Comparison of ENCODE assay signal across 42 mouse cellular contexts in genomic region chr9:46330586-46330895, GRCm38 (mm10). TPM values are rescaled to one million over a fixed set of nuclear protein-coding genes. Genes with fewer than 3 reads are reported as not detected.
DNase-seq lines count a peak whose midpoint lies in the region; ATAC-seq and TF ChIP-seq lines count a peak whose summit lies in the region.
"Had no signal": no experiment of that assay in that cellular context is flagged by ENCODE, and none has a peak within 500 bp of the region (broad histone marks: within the 10 kb centered on the region; RNA-seq: fewer than 3 reads in every experiment).

No protein-coding gene starts in this region.

- no peak for TF ChIP-seq EP300 in heart, adult 2 months (IDR thresholded peaks at IDR 0.05; ENCODE audit: insufficient read depth, low read depth, low read length)
- TF ChIP-seq EP300 in liver, postnatal 0 days (IDR thresholded peaks at IDR 0.05; ENCODE audit: low read depth): no peak

- no peak overlapping the region for H3K4me3 ChIP-seq in heart, embryonic 11.5 days (ENCODE audit: low read depth, low read length)
- H3K4me3 ChIP-seq in heart, adult 2 months: no peak overlapping the region
- H3K4me3 ChIP-seq in liver, embryonic 12.5 days: no peak overlapping the region
- H3K4me3 ChIP-seq in liver, postnatal 0 days (ENCODE audit: low read depth, low read length): no peak overlapping the region
- peak overlapping the region; percentile 2 to 16; a peak in 3 of 4 replicates for H3K4me3 ChIP-seq in ES-E14 (ENCODE audit: insufficient read depth in 1 of 2, low read depth in 1 of 2, low read length in 2 of 2, poor library complexity in 1 of 2, severe bottlenecking in 1 of 2)
- no peak overlapping the region for H3K4me3 ChIP-seq in forebrain, embryonic 14.5 days (ENCODE audit: low read depth, low read length)
- H3K4me3 ChIP-seq: embryonic facial prominence, embryonic 10.5 days; embryonic facial prominence, embryonic 15.5 days; forebrain, embryonic 15.5 days; intestine, embryonic 15.5 days; liver, embryonic 15.5 days; lung, embryonic 15.5 days; stomach, embryonic 15.5 days had no signal

- TF ChIP-seq CTCF in heart, adult 2 months (IDR thresholded peaks at IDR 0.05): no peak
- TF ChIP-seq CTCF in liver, postnatal 0 days (IDR thresholded peaks at IDR 0.05; ENCODE audit: low read depth): no peak

- intact Hi-C loops in heart, adult 2 months (cut with DNase I): no loop called here

- H3K4me1 ChIP-seq in heart, embryonic 11.5 days (ENCODE audit: control insufficient read depth, insufficient read depth, low read length): peaks cover 5% of the 10 kb centered on the region
- H3K4me1 ChIP-seq in heart, adult 2 months (ENCODE audit: control insufficient read depth, insufficient read depth, low read length): no peaks in the 10 kb centered on the region
- peaks cover 16% of the 10 kb centered on the region for H3K4me1 ChIP-seq in liver, embryonic 12.5 days
- peaks cover 7% of the 10 kb centered on the region for H3K4me1 ChIP-seq in liver, postnatal 0 days (ENCODE audit: insufficient read depth)
- H3K4me1 ChIP-seq in ES-E14 (ENCODE audit: control insufficient read depth in 2 of 2, insufficient read depth in 2 of 2, low read length in 2 of 2, poor library complexity in 1 of 2): peaks cover 4 to 17% of the 10 kb centered on the region in 2 experiments; a peak in 2 of 4 replicates
- peaks cover 14% of the 10 kb centered on the region; the same call in 1 of the 2 replicates for H3K4me1 ChIP-seq in forebrain, embryonic 14.5 days (ENCODE audit: control insufficient read depth, insufficient read depth, low read length)

- no peaks in the 10 kb centered on the region for H3K79me2 ChIP-seq in heart, adult 2 months (replicated peaks; ENCODE audit: control insufficient read depth, insufficient read depth, low read length)

- 31% methylated on average over 6 of the region's 6 CpGs for WGBS in heart, embryonic 11.5 days (ENCODE audit: insufficient replicate concordance)
- 46% methylated on average over 6 of the region's 6 CpGs for WGBS in heart, adult 2 months
- WGBS in liver, embryonic 12.5 days (ENCODE audit: insufficient replicate concordance): 25% methylated on average over 6 of the region's 6 CpGs
- WGBS in liver, postnatal 0 days (ENCODE audit: insufficient replicate concordance): 44% methylated on average over 6 of the region's 6 CpGs
- WGBS in forebrain, embryonic 14.5 days: 56% methylated on average over 6 of the region's 6 CpGs

- peak overlapping the region; percentile 29; the same call in 1 of the 2 replicates for H3K4me2 ChIP-seq in heart, embryonic 11.5 days
- H3K4me2 ChIP-seq in liver, embryonic 12.5 days: peak overlapping the region; percentile 67
- H3K4me2 ChIP-seq in liver, postnatal 0 days (ENCODE audit: low read depth, low read length): no peak overlapping the region
- no peak overlapping the region for H3K4me2 ChIP-seq in forebrain, embryonic 14.5 days (ENCODE audit: low read length)
- H3K4me2 ChIP-seq: embryonic facial prominence, embryonic 15.5 days; forebrain, embryonic 15.5 days; intestine, embryonic 15.5 days; liver, embryonic 15.5 days; lung, embryonic 15.5 days; midbrain, embryonic 11.5 days; stomach, embryonic 15.5 days had no signal

- no peaks in the 10 kb centered on the region for H3K36me3 ChIP-seq in heart, embryonic 11.5 days (ENCODE audit: control insufficient read depth, insufficient read depth, low read length)
- no peaks in the 10 kb centered on the region for H3K36me3 ChIP-seq in heart, adult 2 months (ENCODE audit: control insufficient read depth, insufficient read depth, low read length)
- no peaks in the 10 kb centered on the region for H3K36me3 ChIP-seq in liver, embryonic 12.5 days
- H3K36me3 ChIP-seq in liver, postnatal 0 days (replicated peaks; ENCODE audit: insufficient read depth, low read length): no peaks in the 10 kb centered on the region
- H3K36me3 ChIP-seq in ES-E14 (ENCODE audit: control insufficient read depth, insufficient read depth, low read length, poor library complexity, severe bottlenecking): no peaks in the 10 kb centered on the region
- H3K36me3 ChIP-seq in forebrain, embryonic 14.5 days (ENCODE audit: control insufficient read depth, insufficient read depth, low read length): no peaks in the 10 kb centered on the region
- H3K36me3 ChIP-seq: embryonic facial prominence, embryonic 10.5 days; embryonic facial prominence, embryonic 15.5 days; forebrain, embryonic 15.5 days; intestine, embryonic 15.5 days; liver, embryonic 15.5 days; lung, embryonic 15.5 days; stomach, embryonic 15.5 days had no signal

- H3K9ac ChIP-seq in heart, embryonic 11.5 days (ENCODE audit: low read depth, low read length): no peak overlapping the region
- H3K9ac ChIP-seq in heart, adult 2 months (ENCODE audit: low read depth, low read length): no peak overlapping the region
- H3K9ac ChIP-seq in liver, embryonic 12.5 days: no peak overlapping the region
- no peak overlapping the region for H3K9ac ChIP-seq in liver, postnatal 0 days (replicated peaks)
- H3K9ac ChIP-seq in ES-E14 (ENCODE audit: insufficient read depth, low read depth, low read length, poor library complexity, severe bottlenecking): peak overlapping the region; percentile 35; the same call in 1 of the 2 replicates
- no peak overlapping the region for H3K9ac ChIP-seq in forebrain, embryonic 14.5 days (ENCODE audit: low read length)
- H3K9ac ChIP-seq: embryonic facial prominence, embryonic 15.5 days; forebrain, embryonic 15.5 days; intestine, embryonic 15.5 days; liver, embryonic 15.5 days; lung, embryonic 15.5 days; stomach, embryonic 15.5 days had no signal

- no peaks in the 10 kb centered on the region for H3K9me3 ChIP-seq in heart, embryonic 11.5 days (replicated peaks; ENCODE audit: control insufficient read depth, low read length)
- no peaks in the 10 kb centered on the region for H3K9me3 ChIP-seq in liver, embryonic 12.5 days (replicated peaks)
- no peaks in the 10 kb centered on the region for H3K9me3 ChIP-seq in liver, postnatal 0 days (ENCODE audit: low read length)
- H3K9me3 ChIP-seq in ES-E14 (ENCODE audit: control insufficient read depth, insufficient read depth, low read depth, low read length): no peaks in the 10 kb centered on the region
- H3K9me3 ChIP-seq in forebrain, embryonic 14.5 days (replicated peaks; ENCODE audit: control insufficient read depth, low read length): no peaks in the 10 kb centered on the region
- H3K9me3 ChIP-seq: embryonic facial prominence, embryonic 10.5 days; embryonic facial prominence, embryonic 15.5 days; forebrain, embryonic 15.5 days; intestine, embryonic 15.5 days; liver, embryonic 15.5 days; lung, embryonic 15.5 days; stomach, embryonic 15.5 days had no signal

- H3K27ac ChIP-seq in heart, embryonic 11.5 days (ENCODE audit: low read depth, low read length): no peak overlapping the region
- no peak overlapping the region for H3K27ac ChIP-seq in heart, adult 2 months
- H3K27ac ChIP-seq in liver, embryonic 12.5 days: no peak overlapping the region
- H3K27ac ChIP-seq in liver, postnatal 0 days (ENCODE audit: low read depth): no peak overlapping the region
- peak overlapping the region; percentile 59; the same call in 1 of the 2 replicates for H3K27ac ChIP-seq in ES-E14 (ENCODE audit: insufficient read depth, low read depth, low read length, poor library complexity, severe bottlenecking)
- no peak overlapping the region for H3K27ac ChIP-seq in forebrain, embryonic 14.5 days (ENCODE audit: low read depth, low read length)
- H3K27ac ChIP-seq: embryonic facial prominence, embryonic 10.5 days; embryonic facial prominence, embryonic 15.5 days; forebrain, embryonic 15.5 days; hindbrain, postnatal 0 days; intestine, embryonic 15.5 days; liver, embryonic 15.5 days; lung, embryonic 15.5 days; stomach, embryonic 15.5 days had no signal

- in situ Hi-C loops in ES-E14 (cut with MboI; ENCODE audit: low sequenced_read_pairs in 2 of 2, unreplicated experiment in 2 of 2): no loop called here

- no peak for ATAC-seq in heart, embryonic 11.5 days (replicated peaks; ENCODE audit: insufficient number of reproducible peaks, low FRiP score, low TSS enrichment)
- ATAC-seq in liver, embryonic 12.5 days: no peak
- no peak for ATAC-seq in liver, postnatal 0 days
- ATAC-seq in forebrain, embryonic 14.5 days: no peak
- ATAC-seq: CD4-positive, CD25-positive, alpha-beta regulatory T cell, adult 4 months; forebrain, embryonic 15.5 days; hindbrain, postnatal 0 days; intestine, embryonic 15.5 days; midbrain, embryonic 16.5 days; Patski had no signal

- DNase-seq in heart, adult 2 months: no peak
- DNase-seq in liver, postnatal 0 days: no peak
- DNase-seq in ES-E14 (ENCODE audit: low read depth, low spot score) (no peak), adipocyte (ENCODE audit: low spot score) (no peak)
- no peak for DNase-seq in forebrain, embryonic 14.5 days (ENCODE audit: low spot score)
- DNase-seq: adrenal gland, adult 2 months; adrenal gland, postnatal 36 days; cerebellum, adult 18-20 months; cerebellum, postnatal 14 days; gastrocnemius, postnatal 25 days; heart, adult 18-20 months; kidney, adult 2 months; kidney, postnatal 4 days; lung, postnatal 36 days; right cerebral cortex, postnatal 25 days; thymus, adult 18-20 months; thymus, postnatal 36 days had no signal

- TF ChIP-seq POLR2A in heart, adult 2 months (IDR thresholded peaks at IDR 0.05; ENCODE audit: insufficient read depth, low read depth, low read length): no peak

- peaks cover 7% of the 10 kb centered on the region; the same call in 1 of the 2 replicates for H3K27me3 ChIP-seq in heart, embryonic 11.5 days (ENCODE audit: control insufficient read depth, insufficient read depth, low read length)
- H3K27me3 ChIP-seq in heart, adult 2 months (ENCODE audit: control insufficient read depth, insufficient read depth, low read length): no peaks in the 10 kb centered on the region; the same call in 1 of the 2 replicates
- H3K27me3 ChIP-seq in liver, embryonic 12.5 days (replicated peaks): peaks cover 61% of the 10 kb centered on the region
- H3K27me3 ChIP-seq in liver, postnatal 0 days (ENCODE audit: insufficient read depth, low read length): peaks cover 22% of the 10 kb centered on the region
- no peaks in the 10 kb centered on the region for H3K27me3 ChIP-seq in forebrain, embryonic 14.5 days (replicated peaks; ENCODE audit: control insufficient read depth, insufficient read depth, low read length)
- H3K27me3 ChIP-seq: intestine, embryonic 15.5 days had no signal

RNA-seq across cellular contexts. Expression of gene 4931429L15Rik, which starts 10.8 kb away (rescaled TPM):
- not detected in 2 replicates for polyA plus RNA-seq in heart, embryonic 11.5 days (2014; fragmentation: Nextera tagmentation; extraction: Ambion mirVana)
- not detected for total RNA-seq in heart, adult 2 months (2021)
- polyA plus RNA-seq in heart, adult 2 months (2012; rRNA removed): 0.04 TPM in 1 of 2 replicates, not detected in the other
- polyA plus RNA-seq in liver, embryonic 12.5 days (2016; fragmentation: Nextera tagmentation; extraction: Ambion mirVana): not detected in 2 replicates
- not detected in 2 replicates for polyA plus RNA-seq in liver, postnatal 0 days (2015; fragmentation: Nextera tagmentation; extraction: Ambion mirVana)
- total RNA-seq in ES-E14 (2012; rRNA removed): not detected in 2 replicates
- not detected in 2 replicates for polyA plus RNA-seq in forebrain, embryonic 14.5 days (2014; fragmentation: Nextera tagmentation; extraction: Ambion mirVana)
- total RNA-seq: adrenal gland, adult 2 months; adrenal gland, postnatal 36 days; gastrocnemius, adult 18-20 months; gastrocnemius, postnatal 25 days; heart, adult 18-20 months; hindbrain, postnatal 0 days; layer of hippocampus, postnatal 25 days; left cerebral cortex, adult 8-10 months; megakaryocyte, adult 5-6 weeks; MEL; neutrophil, adult 5-6 weeks had no signal
- polyA plus RNA-seq: adrenal gland, adult 2 months; brain, embryonic 14.5 days; CD4-positive, CD25-positive, alpha-beta regulatory T cell, adult 4 months; embryonic facial prominence, embryonic 10.5 days; embryonic facial prominence, embryonic 15.5 days; forebrain, embryonic 15.5 days; heart, postnatal 0 days; hindbrain, postnatal 0 days; intestine, embryonic 15.5 days; kidney, adult 2 months; kidney, embryonic 16.5 days; limb, embryonic 14.5 days; liver, embryonic 15.5 days; lung, embryonic 15.5 days; midbrain, embryonic 16.5 days; neural tube, embryonic 11.5 days; Patski; stomach, embryonic 15.5 days had no signal

RNA-seq across cellular contexts. Expression of gene Bud13, which starts 47.7 kb away (rescaled TPM):
- 16.6 and 17.0 TPM in 2 replicates for polyA plus RNA-seq in heart, embryonic 11.5 days (2014; fragmentation: Nextera tagmentation; extraction: Ambion mirVana)
- total RNA-seq in heart, adult 2 months (2021): 1 to 10 TPM; 7.1 to 7.4 TPM
- polyA plus RNA-seq in heart, adult 2 months (2012; rRNA removed): 5.6 and 6.1 TPM in 2 replicates
- polyA plus RNA-seq in liver, embryonic 12.5 days (2016; fragmentation: Nextera tagmentation; extraction: Ambion mirVana): 12.3 and 13.2 TPM in 2 replicates
- polyA plus RNA-seq in liver, postnatal 0 days (2015; fragmentation: Nextera tagmentation; extraction: Ambion mirVana): 4.0 TPM in 2 replicates
- total RNA-seq in ES-E14 (2012; rRNA removed): 14.3 and 21.6 TPM in 2 replicates
- 14.9 and 18.7 TPM in 2 replicates for polyA plus RNA-seq in forebrain, embryonic 14.5 days (2014; fragmentation: Nextera tagmentation; extraction: Ambion mirVana)

RNA-seq across cellular contexts. Expression of gene Zpr1, which starts 57.7 kb away (rescaled TPM):
- 41.2 and 46.4 TPM in 2 replicates for polyA plus RNA-seq in heart, embryonic 11.5 days (2014; fragmentation: Nextera tagmentation; extraction: Ambion mirVana)
- total RNA-seq in heart, adult 2 months (2021): 10 to 100 TPM; 19.8 to 21.4 TPM
- polyA plus RNA-seq in heart, adult 2 months (2012; rRNA removed): 12.0 and 15.1 TPM in 2 replicates
- 55.4 and 56.0 TPM in 2 replicates for polyA plus RNA-seq in liver, embryonic 12.5 days (2016; fragmentation: Nextera tagmentation; extraction: Ambion mirVana)
- 20.6 and 21.8 TPM in 2 replicates for polyA plus RNA-seq in liver, postnatal 0 days (2015; fragmentation: Nextera tagmentation; extraction: Ambion mirVana)
- 56.0 and 58.9 TPM in 2 replicates for total RNA-seq in ES-E14 (2012; rRNA removed)
- polyA plus RNA-seq in forebrain, embryonic 14.5 days (2014; fragmentation: Nextera tagmentation; extraction: Ambion mirVana): 68.8 and 70.1 TPM in 2 replicates

Comparison
In these comparisons a context has a peak if more than half of its experiments do, and no peak if none do; other contexts are left out.
1. H3K4me2 ChIP-seq: peak in heart, embryonic 11.5 days (single experiment) and liver, embryonic 12.5 days (single experiment); none in liver, postnatal 0 days (single experiment) and forebrain, embryonic 14.5 days (single experiment).
2. H3K4me3 ChIP-seq: peak in ES-E14 (2 of 2); none in heart, embryonic 11.5 days (single experiment), heart, adult 2 months (single experiment), liver, embryonic 12.5 days (single experiment), liver, postnatal 0 days (single experiment) and forebrain, embryonic 14.5 days (single experiment).